Mouse (Mus musculus): Measurements from ENCODE around the gene Mog.
"Not testable (repeated sequence)": the region's sequence is repeated elsewhere in the genome, so short reads cannot be mapped to it uniquely, and the experiment has no call there.

Mog gene

GRCm38 (mm10) chr17:37044651-37045244 lies 21.6 kb upstream of the Mog start:
- no peak for DNase-seq

DNA sequence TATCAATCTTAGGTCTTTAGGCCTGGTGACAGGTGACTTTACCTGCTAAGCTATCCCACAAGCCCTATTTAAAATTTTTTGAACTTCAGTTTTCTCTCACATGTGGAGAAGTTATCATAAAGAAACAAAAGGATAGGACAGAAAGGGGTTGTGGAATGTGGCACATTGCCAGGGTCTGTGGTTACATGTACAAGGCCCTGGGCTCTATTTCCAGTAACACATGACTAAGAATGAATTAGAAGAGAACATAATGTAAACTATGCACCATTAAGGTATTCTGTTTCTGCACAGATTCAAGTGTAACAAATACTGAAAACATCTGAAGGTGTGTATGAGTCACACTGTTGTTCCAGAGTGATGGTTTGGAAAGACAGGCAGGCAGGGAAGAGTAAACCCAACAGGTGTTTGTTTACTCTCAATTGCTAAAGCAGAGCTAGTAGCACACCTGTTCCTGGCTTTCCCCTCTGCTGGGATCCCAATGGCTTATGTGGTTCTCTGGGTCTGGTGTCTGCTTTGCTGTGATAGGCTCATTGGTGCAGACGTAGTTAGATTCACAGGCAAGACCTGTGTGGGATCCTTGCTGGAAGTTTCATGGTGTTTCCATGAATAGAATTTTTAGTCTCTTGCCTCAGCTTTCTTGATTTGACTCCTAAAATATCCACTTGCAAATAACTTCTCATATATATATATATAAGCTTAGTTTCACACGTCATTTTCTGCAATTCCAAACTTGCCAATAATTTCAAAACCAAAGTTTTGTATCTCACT lies 16.1 kb upstream of the Mog start:
- DNase-seq: no peak

DNA sequence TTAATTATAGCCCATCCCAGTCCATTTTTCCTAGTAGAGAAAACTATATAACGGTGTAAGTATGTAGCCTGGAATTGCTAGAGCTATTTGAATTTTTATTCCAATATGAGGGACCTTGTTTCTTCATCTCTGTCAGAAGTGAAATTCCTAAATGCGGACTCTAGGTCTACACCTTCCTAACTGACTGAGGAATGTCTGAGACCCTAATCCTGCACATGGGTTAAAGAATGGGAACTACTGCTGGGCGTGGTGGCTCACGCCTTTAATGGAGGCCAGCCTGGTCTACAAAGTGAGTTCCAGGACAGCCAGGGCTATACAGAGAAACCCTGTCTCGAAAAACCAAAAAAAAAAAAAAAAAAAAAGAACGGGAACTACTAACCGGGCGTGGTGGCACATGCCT lies 6.0 kb upstream of the Mog start:
- DNase-seq: no peak

GRCm38 (mm10) chr17:37028683-37029120 lies 5.5 kb upstream of the Mog start:
- DNase-seq: peak; percentile 79

DNA sequence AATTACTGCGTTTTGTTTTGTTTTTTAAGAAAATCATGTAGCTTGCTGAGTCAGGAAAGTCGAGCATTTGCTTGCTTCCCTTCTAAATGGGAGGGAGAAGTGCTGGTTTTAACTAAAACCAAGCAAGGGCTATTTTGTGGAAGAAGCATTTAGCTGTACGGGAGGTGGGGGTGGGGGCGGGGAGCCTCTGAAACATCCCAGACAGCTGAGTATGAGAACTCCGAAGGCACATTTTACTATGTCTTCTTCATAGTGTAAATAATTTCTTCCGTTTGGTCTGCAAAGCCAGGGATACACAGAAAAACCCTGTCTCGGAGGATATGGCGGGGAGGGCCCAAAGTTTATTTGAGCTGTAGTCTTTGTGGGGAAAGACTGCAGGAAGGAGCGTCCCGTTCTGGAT lies 5.0 kb upstream of the Mog start:
- no peak for DNase-seq

DNA sequence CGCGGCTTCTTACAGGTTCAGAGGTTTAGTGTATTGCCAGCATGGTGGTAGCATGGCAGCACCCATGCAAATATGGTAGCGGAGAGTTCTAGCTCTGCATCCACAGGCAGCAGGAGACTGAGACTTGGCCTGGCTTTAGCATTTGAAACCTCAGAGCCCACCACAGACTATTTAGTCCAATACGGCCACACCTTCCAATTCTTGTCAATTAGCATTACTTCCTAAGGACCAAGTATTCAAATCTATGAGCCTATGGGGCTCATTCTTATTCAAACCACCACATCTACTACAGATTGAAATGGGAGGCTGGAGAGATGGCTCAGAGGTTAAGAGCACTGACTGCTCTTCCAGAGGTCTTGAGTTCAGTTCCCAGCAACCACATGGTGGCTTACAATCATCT lies 4.3 kb upstream of the Mog start:
- no peak for DNase-seq

DNA sequence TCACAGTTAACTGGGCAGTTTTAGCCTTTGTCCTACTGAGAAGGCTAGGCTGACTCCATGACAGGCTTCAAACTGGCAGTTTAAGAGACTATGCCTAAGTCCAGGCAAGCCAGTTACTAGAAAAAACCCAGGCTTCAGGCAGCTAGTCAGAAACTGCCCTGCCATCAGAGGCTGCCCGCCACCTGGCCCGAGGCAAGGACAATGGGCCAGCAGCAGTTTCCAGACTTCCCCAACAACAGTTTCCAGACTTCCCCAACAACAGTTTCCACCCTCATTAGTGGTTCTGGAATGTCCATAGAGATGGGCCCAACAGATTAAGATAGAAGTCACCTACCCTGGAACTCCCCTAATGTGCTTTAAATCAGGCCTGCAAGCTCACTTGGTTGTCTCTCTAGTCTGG lies 3.2 kb upstream of the Mog start:
- no peak for DNase-seq

DNA sequence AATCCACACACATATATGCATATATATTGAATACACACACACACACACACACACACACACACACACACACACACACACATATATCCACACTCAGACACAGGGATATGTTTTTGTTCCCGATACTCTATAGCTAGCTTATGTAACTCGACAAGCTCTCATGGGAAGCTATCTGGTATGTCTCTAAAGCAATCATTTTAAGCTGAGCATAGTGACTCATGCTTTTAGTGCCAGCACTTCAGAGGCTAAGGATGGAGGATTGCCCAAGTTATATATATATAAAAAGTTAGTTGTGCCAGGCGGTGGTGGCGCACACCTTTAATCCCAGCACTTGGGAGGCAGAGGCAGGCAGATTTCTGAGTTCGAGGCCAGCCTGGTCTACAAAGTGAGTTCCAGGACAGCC lies 4.0 kb downstream of the Mog start:
- not testable (repeated sequence) for DNase-seq

DNA sequence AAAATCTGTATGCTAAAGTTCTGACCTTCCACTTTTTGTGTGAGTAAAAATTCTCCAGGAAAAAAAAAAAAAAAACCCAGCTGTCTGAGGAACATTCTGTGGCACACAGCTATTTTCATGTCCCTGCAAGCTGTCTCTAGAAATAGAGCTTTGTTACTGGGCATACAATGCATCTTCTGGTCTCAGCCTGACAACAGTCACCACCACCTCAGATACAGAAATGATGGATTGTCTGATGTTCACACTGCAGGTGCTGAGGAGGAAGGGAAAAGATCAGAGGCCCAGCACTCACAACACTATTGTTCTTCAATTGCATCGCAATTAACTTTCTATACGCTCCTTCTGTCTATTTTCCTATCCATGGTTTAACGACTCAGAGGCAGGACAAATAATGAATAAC lies 4.9 kb downstream of the Mog start:
- no peak for DNase-seq

GRCm38 (mm10) chr17:37016333-37016732 lies 6.9 kb downstream of the Mog start:
- DNase-seq: no peak

GRCm38 (mm10) chr17:37012141-37012540 lies 11.1 kb downstream of the Mog start:
- no peak for DNase-seq

DNA sequence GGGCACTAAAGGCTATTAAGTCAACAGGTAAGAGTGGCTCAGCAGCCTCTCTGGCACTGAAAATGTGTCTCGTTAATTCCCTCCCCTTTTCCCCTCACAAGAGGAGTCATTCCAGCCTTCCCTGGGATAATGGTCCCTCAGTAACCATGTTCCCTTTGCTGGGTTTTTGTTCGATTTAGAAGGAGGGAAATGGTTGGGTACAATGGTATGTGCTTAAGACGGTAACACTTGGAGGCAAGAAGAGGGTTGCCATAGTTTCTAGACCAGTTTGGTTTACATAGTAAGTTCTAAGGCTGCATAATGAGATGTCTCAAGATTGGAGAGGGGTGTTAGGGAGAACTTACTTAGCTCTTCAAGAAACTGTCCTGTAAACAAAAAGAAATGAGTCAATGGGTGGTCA lies 11.5 kb downstream of the Mog start:
- DNase-seq: no peak

DNA sequence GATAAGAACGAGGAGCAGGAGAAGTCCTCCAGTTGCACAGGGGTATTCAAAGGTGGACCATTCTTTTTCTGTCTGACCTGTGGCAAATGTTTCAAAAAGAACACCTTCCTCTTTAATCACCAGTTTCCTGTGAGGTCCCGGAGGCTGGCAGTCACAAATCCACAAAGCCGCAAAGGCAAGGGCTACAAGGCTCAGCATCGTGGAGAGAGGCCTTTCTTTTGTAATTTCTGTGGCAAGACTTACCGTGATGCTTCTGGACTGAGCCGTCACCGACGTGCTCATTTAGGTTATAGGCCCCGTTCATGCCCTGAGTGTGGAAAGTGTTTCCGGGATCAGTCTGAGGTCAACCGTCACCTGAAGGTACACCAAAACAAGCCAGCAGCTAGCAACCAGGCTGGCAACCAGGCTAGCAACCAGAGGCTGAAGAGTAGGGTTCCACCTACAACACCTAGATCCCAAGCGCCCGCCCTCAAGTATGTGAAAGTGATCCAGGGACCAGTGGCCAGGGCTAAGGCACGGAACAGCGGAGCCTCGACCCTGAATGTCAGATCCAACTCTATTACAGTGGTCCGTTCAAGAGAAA lies 13.6 kb downstream of the Mog start:
- DNase-seq: no peak

GRCm38 (mm10) chr17:37008161-37008560 lies 15.0 kb downstream of the Mog start:
- no peak for DNase-seq

- DNase-seq: no peak
Observed at GRCm38 (mm10) chr17:37003366-37003765, 19.8 kb downstream of the Mog start.

DNA sequence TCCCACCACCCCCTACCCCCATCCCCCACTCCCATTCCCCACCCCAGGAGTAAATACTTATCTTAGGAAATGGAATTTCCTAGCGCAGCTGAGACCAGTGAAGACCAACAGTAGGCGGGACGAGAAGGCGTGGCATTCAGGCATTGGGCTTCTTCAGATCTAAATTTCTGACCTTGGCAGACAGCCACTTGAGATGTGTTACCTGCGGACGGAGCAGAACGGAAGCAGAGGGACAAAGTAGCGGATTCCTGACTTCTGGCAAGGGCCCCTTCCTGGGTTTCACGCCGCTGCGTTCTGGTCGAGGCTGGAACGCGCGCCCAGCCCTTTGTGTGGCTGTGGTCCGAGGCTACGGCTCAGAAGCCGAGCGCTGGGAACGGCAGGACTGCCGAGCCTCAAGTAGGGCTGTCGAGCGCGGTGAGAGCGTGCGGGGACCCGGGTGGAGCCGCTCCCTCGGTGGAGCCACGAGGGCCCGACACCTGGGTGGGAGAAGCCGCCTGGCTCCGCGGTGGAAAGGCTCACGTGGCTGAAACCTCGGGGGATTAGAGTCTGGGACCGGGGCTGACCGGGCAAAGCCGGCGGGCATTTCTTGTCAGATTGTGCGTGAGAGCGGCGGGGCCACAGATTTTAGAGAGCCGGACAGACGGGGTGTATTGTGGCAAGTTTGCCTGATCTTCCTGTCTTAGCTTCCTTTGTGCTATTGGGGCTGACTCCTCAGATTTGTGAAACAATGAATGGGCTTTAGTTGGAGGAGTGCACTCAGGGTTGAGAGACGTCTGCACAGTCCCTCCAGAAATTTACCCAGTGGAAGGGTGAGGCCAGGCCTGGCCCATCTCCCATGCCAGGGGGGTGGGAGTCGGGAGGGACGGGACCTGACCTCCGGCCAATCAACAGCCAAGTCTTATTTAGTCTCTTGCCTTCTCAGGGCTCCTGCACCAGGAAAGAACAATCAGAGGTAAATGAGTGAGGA lies 20.6 kb downstream of the Mog start:
- no peak for DNase-seq

DNA sequence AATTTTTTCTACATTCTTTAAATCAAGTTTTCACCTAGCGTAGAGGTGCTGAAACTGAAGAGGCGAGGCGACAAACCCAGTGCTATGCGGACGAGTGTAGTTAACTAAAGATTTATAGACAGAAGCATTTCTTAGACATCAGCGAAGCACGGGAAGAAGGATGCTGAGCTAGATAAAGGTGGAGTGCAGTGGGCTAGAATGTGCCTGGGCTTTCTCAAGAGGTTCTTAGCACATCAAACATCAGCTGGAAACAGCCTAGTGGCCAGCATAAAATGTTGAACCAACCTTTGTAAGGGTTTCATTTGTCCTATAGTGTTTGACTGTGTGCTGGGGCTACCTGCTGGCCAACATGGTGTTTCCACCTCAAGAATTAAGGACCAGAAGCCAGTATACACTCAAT lies 22.3 kb downstream of the Mog start, which contains the start of gene Zfp57:
Gene Zfp57 (plus strand): TSS at position 301 of the 400 bp plus-strand sequence.
- DNase-seq: no peak

GRCm38 (mm10) chr17:36998477-36998876 lies 24.7 kb downstream of the Mog start:
- no peak for DNase-seq

- peak; percentile 78 for DNase-seq
Observed at GRCm38 (mm10) chr17:36997033-36997735, 26.0 kb downstream of the Mog start.

- no peak for DNase-seq
Observed at GRCm38 (mm10) chr17:36995448-36995847, 27.8 kb downstream of the Mog start.

- no peak for DNase-seq
Observed at GRCm38 (mm10) chr17:36994528-36994927, 28.7 kb downstream of the Mog start.

GRCm38 (mm10) chr17:36993770-36994325 lies 29.4 kb downstream of the Mog start:
- no peak for DNase-seq

Measured in thymus, postnatal 14 days (tissue).